Mouse (Mus musculus) ovary, postnatal 10 days (tissue): ENCODE measurements around the gene Gm14440.
"Not testable (repeated sequence)": the region's sequence is repeated elsewhere in the genome, so short reads cannot be mapped to it uniquely, and the experiment has no call there.

Source experiments
- DNase-seq: peaks from one replicate; pipeline ENCODE4 v3.0.0; 2022; ENCODE audit warnings: low spot score

Gm14440 gene

GRCm38 (mm10) chr2:175274825-175275224 is at the start of gene Gm14440:
Gene Gm14440, plus strand, starts transcription at chr2:175275125.
- DNase-seq: not testable (repeated sequence)
